16 mouse cellular contexts compared by ENCODE assay signal in genomic region chr15:100759286-100759685, GRCm38 (mm10).
"Had no signal": no experiment of that assay in that cellular context is flagged by ENCODE, and none has a peak within 500 bp of the region (broad histone marks: within the 10 kb centered on the region; RNA-seq: fewer than 3 reads in every experiment).

No protein-coding gene starts in this region.

- H3K9me3 ChIP-seq: neural tube, embryonic 13.5 days; neural tube, embryonic 15.5 days; stomach, embryonic 15.5 days had no signal

- H3K27me3 ChIP-seq: neural tube, embryonic 13.5 days; neural tube, embryonic 15.5 days; stomach, embryonic 15.5 days had no signal

- H3K9ac ChIP-seq: neural tube, embryonic 13.5 days; neural tube, embryonic 15.5 days; stomach, embryonic 15.5 days had no signal

- DNase-seq: retina, postnatal 1 day; right cerebral cortex, adult 18-20 months; right cerebral cortex, postnatal 14 days; right cerebral cortex, postnatal 25 days; right cerebral cortex, postnatal 4 days; spleen, adult 18-20 months; thymus, adult 18-20 months; thymus, adult 2 months; thymus, postnatal 14 days; thymus, postnatal 25 days; thymus, postnatal 36 days; thymus, postnatal 4 days had no signal

- H3K4me2 ChIP-seq: neural tube, embryonic 13.5 days; neural tube, embryonic 15.5 days; stomach, embryonic 15.5 days had no signal

- H3K4me3 ChIP-seq: neural tube, embryonic 13.5 days; neural tube, embryonic 15.5 days; stomach, embryonic 15.5 days had no signal

- H3K27ac ChIP-seq: neural tube, embryonic 13.5 days; neural tube, embryonic 15.5 days; stomach, embryonic 15.5 days; stomach, postnatal 0 days had no signal

- H3K36me3 ChIP-seq: neural tube, embryonic 13.5 days; neural tube, embryonic 15.5 days; stomach, embryonic 15.5 days had no signal
